Mouse (Mus musculus) heart, embryonic 11.5 days (tissue): ENCODE results near the gene Dhodh. TPM values are rescaled to one million over a fixed set of nuclear protein-coding genes. Genes with fewer than 3 reads are reported as not detected.

ENCODE experiments used
- ATAC-seq: fragments of 200-750 bp; cut with Nextera tagmentation; replicated peaks from 2 replicates; pipeline ENCODE4 v1.8.0; 2017; ENCODE audit warnings: moderate library complexity; ENCODE audit not compliant: insufficient number of reproducible peaks, low FRiP score, low TSS enrichment
- H3K27ac ChIP-seq: fragments of 300-500 bp; sonication (generic); 2 replicates; pipeline ENCODE4 v1.5.1; 2014; ENCODE audit warnings: mild to moderate bottlenecking, low read depth, low read length
- H3K27me3 ChIP-seq: fragments of 300-500 bp; sonication (generic); 2 replicates; pipeline ENCODE4 v1.6.1; 2014; ENCODE audit warnings: mild to moderate bottlenecking, low read length, mixed read lengths; ENCODE audit not compliant: control insufficient read depth, insufficient read depth
- H3K36me3 ChIP-seq: fragments of 300-500 bp; sonication (generic); 2 replicates; pipeline ENCODE4 v1.6.1; 2014; ENCODE audit warnings: mild to moderate bottlenecking, low read length, moderate library complexity, mixed read lengths; ENCODE audit not compliant: control insufficient read depth, insufficient read depth
- H3K4me1 ChIP-seq: fragments of 300-500 bp; sonication (generic); 2 replicates; pipeline ENCODE4 v1.6.1; 2014; ENCODE audit warnings: low read length; ENCODE audit not compliant: control insufficient read depth, insufficient read depth
- H3K4me2 ChIP-seq: fragments of 300-500 bp; sonication (generic); 2 replicates; pipeline ENCODE4 v1.6.1; 2014; ENCODE audit warnings: mild to moderate bottlenecking, moderate library complexity
- H3K4me3 ChIP-seq: fragments of 300-500 bp; sonication (generic); 2 replicates; pipeline ENCODE4 v1.5.1; 2014; ENCODE audit warnings: low read depth, low read length
- H3K9ac ChIP-seq: fragments of 300-500 bp; sonication (generic); 2 replicates; pipeline ENCODE4 v1.6.1; 2014; ENCODE audit warnings: mild to moderate bottlenecking, low read depth, low read length, moderate library complexity
- H3K9me3 ChIP-seq: fragments of 300-500 bp; sonication (generic); replicated peaks from 2 replicates; pipeline ENCODE4 v1.6.1; 2016; ENCODE audit warnings: low read length; ENCODE audit not compliant: control insufficient read depth
- WGBS: fragments of 180-500 bp; shearing (Covaris S2); extraction: QIAGEN DNeasy Blood & Tissue Kit; methylation state at CpG from one replicate; pipeline ENCODE4 v1.1.7; 2014; ENCODE audit not compliant: insufficient replicate concordance; 5-methylcytosine and 5-hydroxymethylcytosine counted together
- polyA plus RNA-seq: library from polyadenylated mRNA; unstranded; fragments of >200 nt; fragmentation: Nextera tagmentation; extraction: Ambion mirVana; gene quantifications from 2 replicates; pipeline ENCODE4 v1.2.1, GENCODE M21; 2014

The Dhodh gene
- polyA plus RNA-seq, 1 experiment from 2014 or later, result 32.2 TPM

GRCm38 (mm10) chr8:109632498-109632897 is 24.0 kb upstream of the Dhodh start:
- no peak for ATAC-seq
- H3K36me3 ChIP-seq, result no peaks in the 10 kb centered on the region
- no peak overlapping the region for H3K9ac ChIP-seq
- no peaks in the 10 kb centered on the region for H3K27me3 ChIP-seq
- H3K4me1 ChIP-seq, result no peaks in the 10 kb centered on the region
- no peaks in the 10 kb centered on the region for H3K9me3 ChIP-seq
- no peak overlapping the region for H3K4me2 ChIP-seq
- H3K4me3 ChIP-seq, result no peak overlapping the region
- no peak overlapping the region for H3K27ac ChIP-seq
- WGBS, result 78% methylated on average over 5 of the region's 5 CpGs

GRCm38 (mm10) chr8:109628638-109629037 is 20.2 kb upstream of the Dhodh start:
- Histone ChIP-seq H3K4me2 (no peak overlapping the region), H3K4me1 (no peaks in the 10 kb centered on the region), H3K4me3 (no peak overlapping the region), H3K36me3 (no peaks in the 10 kb centered on the region), H3K9ac (no peak overlapping the region), H3K27me3 (no peaks in the 10 kb centered on the region), H3K27ac (no peak overlapping the region), H3K9me3 (no peaks in the 10 kb centered on the region)
- ATAC-seq, result no peak
- 68% methylated on average over 6 of the region's 6 CpGs for WGBS

- Histone ChIP-seq H3K4me3 (no peak overlapping the region), H3K4me1 (no peaks in the 10 kb centered on the region), H3K9ac (no peak overlapping the region), H3K4me2 (no peak overlapping the region), H3K27ac (no peak overlapping the region), H3K9me3 (no peaks in the 10 kb centered on the region), H3K27me3 (no peaks in the 10 kb centered on the region), H3K36me3 (no peaks in the 10 kb centered on the region)
- no peak for ATAC-seq
- WGBS, result 70% methylated on average over 3 of the region's 3 CpGs
Measured at GRCm38 (mm10) chr8:109615569-109615968, 7.1 kb upstream of the Dhodh start.

GRCm38 (mm10) chr8:109614243-109615210 is 6.1 kb upstream of the Dhodh start, which contains the start of gene Pkd1l3:
Gene Pkd1l3, plus strand, starts transcription at chr8:109614517.
- H3K27ac ChIP-seq, result no peak within 1 kb of the TSS
- H3K9me3 ChIP-seq, result no peaks in the 10 kb centered on the region
- 43% methylated on average over 27 of the region's 27 CpGs for WGBS
- no peaks in the 10 kb centered on the region for H3K4me1 ChIP-seq
- H3K36me3 ChIP-seq, result no peaks in the 10 kb centered on the region
- H3K4me3 ChIP-seq, result peak within 1 kb of the TSS; percentile 2; the same call in 1 of the 2 replicates
- H3K4me2 ChIP-seq, result peak within 1 kb of the TSS; percentile 34
- no peak within 1 kb of the TSS for H3K9ac ChIP-seq
- ATAC-seq, result no peak
- H3K27me3 ChIP-seq, result no peaks in the 10 kb centered on the region

- peak overlapping the region; percentile 92 for H3K27ac ChIP-seq
- H3K4me2 ChIP-seq, result peak overlapping the region; percentile 88
- peak overlapping the region; percentile 67; the same call in 1 of the 2 replicates for H3K9ac ChIP-seq
- no peaks in the 10 kb centered on the region for H3K36me3 ChIP-seq
- H3K27me3 ChIP-seq, result no peaks in the 10 kb centered on the region
- no peaks in the 10 kb centered on the region for H3K9me3 ChIP-seq
- H3K4me3 ChIP-seq, result peak overlapping the region; percentile 70
- ATAC-seq, result no peak
- peaks cover 8% of the 10 kb centered on the region for H3K4me1 ChIP-seq
- 15% methylated on average over 5 of the region's 5 CpGs for WGBS
Measured at GRCm38 (mm10) chr8:109609153-109609502, 655 bp upstream of the Dhodh start.

- peaks cover 8% of the 10 kb centered on the region for H3K4me1 ChIP-seq
- H3K4me2 ChIP-seq, result peak overlapping the region; percentile 88
- H3K36me3 ChIP-seq, result no peaks in the 10 kb centered on the region
- H3K4me3 ChIP-seq, result peak overlapping the region; percentile 70
- no peak overlapping the region; the same call in 1 of the 2 replicates for H3K27ac ChIP-seq
- ATAC-seq, result no peak
- peak overlapping the region; percentile 67 for H3K9ac ChIP-seq
- no peaks in the 10 kb centered on the region for H3K27me3 ChIP-seq
- H3K9me3 ChIP-seq, result no peaks in the 10 kb centered on the region
- WGBS, result 8% methylated on average over 12 of the region's 12 CpGs
Measured at GRCm38 (mm10) chr8:109607650-109608049, 823 bp downstream of the Dhodh start.

GRCm38 (mm10) chr8:109606725-109607124 is 1.7 kb downstream of the Dhodh start:
- H3K9ac ChIP-seq, result no peak overlapping the region
- peaks cover 8% of the 10 kb centered on the region for H3K4me1 ChIP-seq
- H3K36me3 ChIP-seq, result 0 out of 2 replicates have a peak, but pooled peaks cover 2% of the 10 kb centered on the region
- H3K4me3 ChIP-seq, result no peak overlapping the region
- no peak overlapping the region for H3K27ac ChIP-seq
- H3K27me3 ChIP-seq, result no peaks in the 10 kb centered on the region
- H3K4me2 ChIP-seq, result no peak overlapping the region
- whole genome bisulfite sequencing, result 84% methylated on average over 2 of the region's 2 CpGs
- H3K9me3 ChIP-seq, result no peaks in the 10 kb centered on the region
- no peak for ATAC-seq

- H3K27ac ChIP-seq, result no peak overlapping the region
- no peaks in the 10 kb centered on the region for H3K27me3 ChIP-seq
- H3K9me3 ChIP-seq, result no peaks in the 10 kb centered on the region
- H3K36me3 ChIP-seq, result peaks cover 8% of the 10 kb centered on the region
- no peaks in the 10 kb centered on the region for H3K4me1 ChIP-seq
- no peak for ATAC-seq
- H3K4me2 ChIP-seq, result no peak overlapping the region
- no peak overlapping the region for H3K4me3 ChIP-seq
- WGBS, result 49% methylated on average over 8 of the region's 8 CpGs
- H3K9ac ChIP-seq, result no peak overlapping the region
Measured at GRCm38 (mm10) chr8:109595854-109596253, 12.6 kb downstream of the Dhodh start.
